Mouse (Mus musculus): Measurements from ENCODE around the gene Gbp7.

GRCm38 (mm10) chr3:142495146-142495655 lies 34.9 kb upstream of the Gbp7 start:
- TF ChIP-seq CTCF (IDR thresholded peaks at IDR 0.05): no peak
- no peak for TF ChIP-seq POLR2A (IDR thresholded peaks at IDR 0.05; ENCODE audit: insufficient read depth, low read depth, low read length)

Measured in heart, adult 2 months (tissue).